Comparison of ENCODE assay signal across 8 mouse cellular contexts in genomic region chr6:55016710-55017583, GRCm38 (mm10). TPM values are rescaled to one million over a fixed set of nuclear protein-coding genes. Genes with fewer than 3 reads are reported as not detected.
DNase-seq lines count a peak whose midpoint lies in the region; ATAC-seq and TF ChIP-seq lines count a peak whose summit lies in the region.

No protein-coding gene starts in this region.

- peaks cover 0 to 15% of the 10 kb centered on the region in 2 experiments; a peak in 2 of 4 replicates for H3K4me1 ChIP-seq in ES-E14 (ENCODE audit: control insufficient read depth in 2 of 2, insufficient read depth in 2 of 2, low read length in 2 of 2, poor library complexity in 1 of 2)
- peaks cover 5 to 13% of the 10 kb centered on the region in 2 experiments; a peak in 3 of 4 replicates for H3K4me1 ChIP-seq in heart, embryonic 14.5 days (ENCODE audit: control insufficient read depth in 2 of 2, insufficient read depth in 2 of 2, low read length in 2 of 2)
- H3K4me1 ChIP-seq in kidney, embryonic 16.5 days (ENCODE audit: insufficient read depth, low read length), result peaks cover 4% of the 10 kb centered on the region; the same call in 1 of the 2 replicates
- no peaks in the 10 kb centered on the region for H3K4me1 ChIP-seq in liver, adult 2 months (ENCODE audit: control insufficient read depth, insufficient read depth, low read length)
- no peaks in the 10 kb centered on the region for H3K4me1 ChIP-seq in midbrain, embryonic 16.5 days (ENCODE audit: control insufficient read depth, insufficient read depth, low read length)
- no peaks in the 10 kb centered on the region for H3K4me1 ChIP-seq in stomach, postnatal 0 days (replicated peaks; ENCODE audit: control insufficient read depth, insufficient read depth)

- no peak for ATAC-seq in heart, embryonic 14.5 days (ENCODE audit: insufficient number of reproducible peaks, insufficient read depth, low FRiP score, low read depth)
- peak; percentile 83 for ATAC-seq in kidney, embryonic 16.5 days (ENCODE audit: low FRiP score, low TSS enrichment)
- ATAC-seq in midbrain, embryonic 16.5 days, result peak; percentile 89
- ATAC-seq in stomach, postnatal 0 days (ENCODE audit: low FRiP score, low TSS enrichment), result peak; percentile 72

- peak; percentile 86 for DNase-seq in ES-E14 (ENCODE audit: low read depth, low spot score)
- DNase-seq in c-Kit-negative CD71-positive TER-119-positive erythroid progenitor cells, embryonic 14.5 days (ENCODE audit: low read depth, low spot score), result peak; percentile 26
- peak; percentile 66 for DNase-seq in fibroblast of lung, adult 2 months (ENCODE audit: low read depth)
- DNase-seq in liver, adult 2 months (ENCODE audit: extremely low read depth, low read depth, low spot score), result peak; percentile 69
- DNase-seq in stomach, postnatal 0 days (ENCODE audit: low spot score), result peak; percentile 76

- TF ChIP-seq POLR2A in liver, adult 2 months (IDR thresholded peaks at IDR 0.05; ENCODE audit: extremely low read depth, insufficient read depth, low read length), result no peak

- WGBS in heart, embryonic 14.5 days, result 22% methylated on average over 15 of the region's 15 CpGs
- WGBS in kidney, embryonic 16.5 days, result 24% methylated on average over 15 of the region's 15 CpGs
- 24% methylated on average over 15 of the region's 15 CpGs for WGBS in liver, adult 2 months
- WGBS in midbrain, embryonic 16.5 days, result 31% methylated on average over 15 of the region's 15 CpGs
- 21% methylated on average over 15 of the region's 15 CpGs for WGBS in stomach, postnatal 0 days

- peak; percentile 80 for TF ChIP-seq CTCF in liver, adult 2 months (IDR thresholded peaks at IDR 0.05; ENCODE audit: low read depth, low read length)
- peak; percentile 97 for TF ChIP-seq CTCF in stomach, postnatal 0 days (IDR thresholded peaks at IDR 0.05; ENCODE audit: low read depth)

- no peaks in the 10 kb centered on the region for H3K36me3 ChIP-seq in ES-E14 (ENCODE audit: control insufficient read depth, insufficient read depth, low read length, poor library complexity, severe bottlenecking)
- H3K36me3 ChIP-seq in heart, embryonic 14.5 days (ENCODE audit: control insufficient read depth, insufficient read depth, low read length), result no peaks in the 10 kb centered on the region
- H3K36me3 ChIP-seq in kidney, embryonic 16.5 days (ENCODE audit: insufficient read depth, low read length), result no peaks in the 10 kb centered on the region
- no peaks in the 10 kb centered on the region for H3K36me3 ChIP-seq in liver, adult 2 months (ENCODE audit: control insufficient read depth, insufficient read depth, low read length)
- H3K36me3 ChIP-seq in midbrain, embryonic 16.5 days (ENCODE audit: control insufficient read depth, insufficient read depth, low read length), result no peaks in the 10 kb centered on the region
- H3K36me3 ChIP-seq in stomach, postnatal 0 days (ENCODE audit: control insufficient read depth, insufficient read depth, low read length), result no peaks in the 10 kb centered on the region

- no peak overlapping the region for H3K4me3 ChIP-seq in ES-E14 (ENCODE audit: insufficient read depth in 1 of 2, low read depth in 1 of 2, low read length in 2 of 2, poor library complexity in 1 of 2, severe bottlenecking in 1 of 2)
- H3K4me3 ChIP-seq in heart, embryonic 14.5 days (ENCODE audit: control insufficient read depth in 1 of 2, insufficient read depth in 1 of 2, low read depth in 1 of 2, low read length in 2 of 2), result no peak overlapping the region
- no peak overlapping the region for H3K4me3 ChIP-seq in kidney, embryonic 16.5 days (ENCODE audit: low read length)
- H3K4me3 ChIP-seq in liver, adult 2 months (ENCODE audit: insufficient read depth, low read depth, low read length), result no peak overlapping the region
- H3K4me3 ChIP-seq in midbrain, embryonic 16.5 days (ENCODE audit: low read depth, low read length), result no peak overlapping the region
- H3K4me3 ChIP-seq in stomach, postnatal 0 days (ENCODE audit: low read depth, low read length), result no peak overlapping the region

- no peak overlapping the region for H3K27ac ChIP-seq in ES-E14 (ENCODE audit: insufficient read depth, low read depth, low read length, poor library complexity, severe bottlenecking)
- H3K27ac ChIP-seq in heart, embryonic 14.5 days (replicated peaks in 1 of 2; ENCODE audit: control insufficient read depth in 1 of 2, insufficient read depth in 1 of 2, low read depth in 2 of 2, low read length in 2 of 2), result no peak overlapping the region
- no peak overlapping the region for H3K27ac ChIP-seq in kidney, embryonic 16.5 days (ENCODE audit: low read length)
- no peak overlapping the region for H3K27ac ChIP-seq in liver, adult 2 months (replicated peaks; ENCODE audit: insufficient read depth, low read depth, low read length)
- no peak overlapping the region for H3K27ac ChIP-seq in midbrain, embryonic 16.5 days (ENCODE audit: low read length)
- H3K27ac ChIP-seq in stomach, postnatal 0 days (replicated peaks), result peak overlapping the region; percentile 40; the same call in 1 of the 2 replicates

- peak overlapping the region; percentile 46 for H3K4me2 ChIP-seq in heart, embryonic 14.5 days (ENCODE audit: low read length)
- H3K4me2 ChIP-seq in kidney, embryonic 16.5 days (replicated peaks; ENCODE audit: low read depth, low read length), result peak overlapping the region; percentile 36
- no peak overlapping the region for H3K4me2 ChIP-seq in midbrain, embryonic 16.5 days (ENCODE audit: low read length)
- H3K4me2 ChIP-seq in stomach, postnatal 0 days (replicated peaks; ENCODE audit: low read depth), result peak overlapping the region; percentile 40

- in situ Hi-C loops in ES-E14 (cut with MboI; ENCODE audit: low sequenced_read_pairs in 2 of 2, unreplicated experiment in 2 of 2), result no loop called here

- no peak for TF ChIP-seq EP300 in stomach, postnatal 0 days (optimal IDR thresholded peaks at IDR 0.05)

- no peaks in the 10 kb centered on the region for H3K9me3 ChIP-seq in ES-E14 (ENCODE audit: control insufficient read depth, insufficient read depth, low read depth, low read length)
- peaks cover 4% of the 10 kb centered on the region; the same call in 1 of the 2 replicates for H3K9me3 ChIP-seq in heart, embryonic 14.5 days (ENCODE audit: control insufficient read depth, low read length)
- no peaks in the 10 kb centered on the region for H3K9me3 ChIP-seq in kidney, embryonic 16.5 days (ENCODE audit: low read length)
- H3K9me3 ChIP-seq in midbrain, embryonic 16.5 days (replicated peaks; ENCODE audit: control insufficient read depth, low read length, poor library complexity, severe bottlenecking), result no peaks in the 10 kb centered on the region
- H3K9me3 ChIP-seq in stomach, postnatal 0 days (ENCODE audit: control insufficient read depth, low read length), result no peaks in the 10 kb centered on the region

- no peaks in the 10 kb centered on the region for H3K27me3 ChIP-seq in heart, embryonic 14.5 days (ENCODE audit: control insufficient read depth, insufficient read depth, low read length)
- no peaks in the 10 kb centered on the region for H3K27me3 ChIP-seq in kidney, embryonic 16.5 days (ENCODE audit: insufficient read depth, low read length)
- H3K27me3 ChIP-seq in liver, adult 2 months (ENCODE audit: control insufficient read depth, insufficient read depth, low read length), result no peaks in the 10 kb centered on the region
- H3K27me3 ChIP-seq in midbrain, embryonic 16.5 days (ENCODE audit: control insufficient read depth, insufficient read depth, low read depth, low read length), result 0 out of 2 replicates have a peak, but pooled peaks cover 4% of the 10 kb centered on the region
- H3K27me3 ChIP-seq in stomach, postnatal 0 days (ENCODE audit: control insufficient read depth, insufficient read depth, low read length), result no peaks in the 10 kb centered on the region

- H3K79me2 ChIP-seq in liver, adult 2 months (ENCODE audit: control insufficient read depth, insufficient read depth, low read length), result no peaks in the 10 kb centered on the region

- H3K9ac ChIP-seq in ES-E14 (ENCODE audit: insufficient read depth, low read depth, low read length, poor library complexity, severe bottlenecking), result no peak overlapping the region
- 0 out of 2 replicates have a peak overlapping the region, but pooled peaks have one; percentile 2 for H3K9ac ChIP-seq in heart, embryonic 14.5 days (ENCODE audit: low read length)
- H3K9ac ChIP-seq in kidney, embryonic 16.5 days (replicated peaks; ENCODE audit: low read length), result no peak overlapping the region
- no peak overlapping the region for H3K9ac ChIP-seq in liver, adult 2 months (ENCODE audit: low read depth, low read length)
- no peak overlapping the region for H3K9ac ChIP-seq in midbrain, embryonic 16.5 days (ENCODE audit: low read depth, low read length)
- no peak overlapping the region for H3K9ac ChIP-seq in stomach, postnatal 0 days (ENCODE audit: low read length)

TF ChIP-seq in ES-E14, 5 proteins besides CTCF, POLR2A, EP300 and RAD21 (continues in another document):
- TF ChIP-seq HCFC1 (IDR thresholded peaks at IDR 0.05; ENCODE audit: borderline replicate concordance, insufficient read depth, low read length), result 0 out of 2 replicates have a peak, but pooled peaks have one; percentile 31

RNA-seq across cellular contexts. Expression of gene Gars, which starts 20.9 kb away (rescaled TPM):
- total RNA-seq in ES-E14 (2012; rRNA removed), result 201 and 232 TPM in 2 replicates
- 149 and 164 TPM in 2 replicates for polyA plus RNA-seq in heart, embryonic 14.5 days (2014; fragmentation: Nextera tagmentation; extraction: Ambion mirVana)
- 144 and 145 TPM in 2 replicates for polyA plus RNA-seq in kidney, embryonic 16.5 days (2015; fragmentation: Nextera tagmentation; extraction: Ambion mirVana)
- total RNA-seq in liver, adult 2 months (2014; rRNA removed), result 35.5 and 35.7 TPM in 2 replicates
- polyA plus RNA-seq in liver, adult 2 months (2012; rRNA removed), result 18.2 and 18.3 TPM in 2 replicates
- polyA plus RNA-seq in midbrain, embryonic 16.5 days (2015; fragmentation: Nextera tagmentation; extraction: Ambion mirVana), result 225 and 230 TPM in 2 replicates
- 103 TPM in 2 replicates for polyA plus RNA-seq in stomach, postnatal 0 days (2015; fragmentation: Nextera tagmentation; extraction: Ambion mirVana)

RNA-seq across cellular contexts. Expression of gene Ggct, which starts 24.2 kb away (rescaled TPM):
- total RNA-seq in ES-E14 (2012; rRNA removed), result 17.1 and 25.4 TPM in 2 replicates
- 6.6 and 6.8 TPM in 2 replicates for polyA plus RNA-seq in heart, embryonic 14.5 days (2014; fragmentation: Nextera tagmentation; extraction: Ambion mirVana)
- 7.9 and 9.8 TPM in 2 replicates for polyA plus RNA-seq in kidney, embryonic 16.5 days (2015; fragmentation: Nextera tagmentation; extraction: Ambion mirVana)
- total RNA-seq in liver, adult 2 months (2014; rRNA removed), result 8.7 and 11.7 TPM in 2 replicates
- 6.2 and 6.6 TPM in 2 replicates for polyA plus RNA-seq in liver, adult 2 months (2012; rRNA removed)
- 13.6 and 14.5 TPM in 2 replicates for polyA plus RNA-seq in midbrain, embryonic 16.5 days (2015; fragmentation: Nextera tagmentation; extraction: Ambion mirVana)
- polyA plus RNA-seq in stomach, postnatal 0 days (2015; fragmentation: Nextera tagmentation; extraction: Ambion mirVana), result 9.0 and 9.3 TPM in 2 replicates

RNA-seq across cellular contexts. Expression of gene Nod1, which starts 44.5 kb away (rescaled TPM):
- total RNA-seq in ES-E14 (2012; rRNA removed), result 1.3 and 1.6 TPM in 2 replicates
- polyA plus RNA-seq in heart, embryonic 14.5 days (2014; fragmentation: Nextera tagmentation; extraction: Ambion mirVana), result 4.6 and 4.9 TPM in 2 replicates
- polyA plus RNA-seq in kidney, embryonic 16.5 days (2015; fragmentation: Nextera tagmentation; extraction: Ambion mirVana), result 4.8 and 6.4 TPM in 2 replicates
- total RNA-seq in liver, adult 2 months (2014; rRNA removed), result 7.0 and 12.1 TPM in 2 replicates
- 8.1 and 8.4 TPM in 2 replicates for polyA plus RNA-seq in liver, adult 2 months (2012; rRNA removed)
- polyA plus RNA-seq in midbrain, embryonic 16.5 days (2015; fragmentation: Nextera tagmentation; extraction: Ambion mirVana), result 2.6 and 2.8 TPM in 2 replicates
- polyA plus RNA-seq in stomach, postnatal 0 days (2015; fragmentation: Nextera tagmentation; extraction: Ambion mirVana), result 4.5 and 4.9 TPM in 2 replicates

Comparison
In these comparisons a context has a peak if more than half of its experiments do, and no peak if none do; other contexts are left out.
1. DNase-seq: peak in every context shown above with its lines; median percentile 86 in ES-E14; 76 in stomach, postnatal 0 days; 69 in liver, adult 2 months; 66 in fibroblast of lung, adult 2 months; 26 in c-Kit-negative CD71-positive TER-119-positive erythroid progenitor cells, embryonic 14.5 days.